Mouse (Mus musculus) hindbrain, embryonic 12.5 days (tissue): ENCODE data around the gene Yipf3. TPM values are rescaled to one million over a fixed set of nuclear protein-coding genes. Genes with fewer than 3 reads are reported as not detected.
A peak's percentile ranks its signal among the peaks of the same experiment; 100 is the strongest.

Experiments
- ATAC-seq: fragments of 200-750 bp; cut with Nextera tagmentation; 2 replicates; pipeline ENCODE4 v1.8.0; 2017; ENCODE audit warnings: moderate TSS enrichment; ENCODE audit not compliant: low FRiP score
- H3K27ac ChIP-seq: fragments of 300-500 bp; sonication (generic); 2 replicates; pipeline ENCODE4 v1.5.1; 2016; ENCODE audit warnings: mild to moderate bottlenecking
- H3K27me3 ChIP-seq: fragments of 300-500 bp; sonication (generic); 2 replicates; pipeline ENCODE4 v1.6.1; 2016; ENCODE audit warnings: mild to moderate bottlenecking
- H3K36me3 ChIP-seq: fragments of 300-500 bp; sonication (generic); 2 replicates; pipeline ENCODE4 v1.6.1; 2016; ENCODE audit warnings: mild to moderate bottlenecking
- H3K4me1 ChIP-seq: fragments of 300-500 bp; sonication (generic); 2 replicates; pipeline ENCODE4 v1.6.1; 2016
- H3K4me2 ChIP-seq: fragments of 300-500 bp; sonication (generic); replicated peaks from 2 replicates; pipeline ENCODE4 v1.6.1; 2016; ENCODE audit warnings: mild to moderate bottlenecking
- H3K4me3 ChIP-seq: fragments of 300-500 bp; sonication (generic); 2 replicates; pipeline ENCODE4 v1.5.1; 2016; ENCODE audit warnings: mild to moderate bottlenecking
- H3K9ac ChIP-seq: fragments of 300-500 bp; sonication (generic); 2 replicates; pipeline ENCODE4 v1.6.1; 2016; ENCODE audit warnings: mild to moderate bottlenecking, moderate library complexity
- H3K9me3 ChIP-seq: fragments of 300-500 bp; sonication (generic); replicated peaks from 2 replicates; pipeline ENCODE4 v1.6.1; 2016; ENCODE audit warnings: mild to moderate bottlenecking
- WGBS: fragments of 180-500 bp; shearing (Covaris S2); methylation state at CpG from one replicate; pipeline ENCODE4 v1.1.7; 2016; 5-methylcytosine and 5-hydroxymethylcytosine counted together
- microRNA counts: library from miRNA; unstranded; fragments of <30 nt; microRNA quantifications from one replicate; lab custom pipeline; 2017
- microRNA-seq: library from miRNA; unstranded; fragments of <30 nt; microRNA quantifications from one replicate; pipeline ENCODE4, GENCODE M21; 2017
- polyA plus RNA-seq: library from polyadenylated mRNA; unstranded; fragments of >200 nt; fragmentation: Nextera tagmentation; extraction: Ambion mirVana; gene quantifications from 2 replicates; pipeline ENCODE4 v1.2.1, GENCODE M21; 2016

The Yipf3 gene
- polyA plus RNA-seq, 1 experiment from 2014 or later, result 77.2 TPM

DNA sequence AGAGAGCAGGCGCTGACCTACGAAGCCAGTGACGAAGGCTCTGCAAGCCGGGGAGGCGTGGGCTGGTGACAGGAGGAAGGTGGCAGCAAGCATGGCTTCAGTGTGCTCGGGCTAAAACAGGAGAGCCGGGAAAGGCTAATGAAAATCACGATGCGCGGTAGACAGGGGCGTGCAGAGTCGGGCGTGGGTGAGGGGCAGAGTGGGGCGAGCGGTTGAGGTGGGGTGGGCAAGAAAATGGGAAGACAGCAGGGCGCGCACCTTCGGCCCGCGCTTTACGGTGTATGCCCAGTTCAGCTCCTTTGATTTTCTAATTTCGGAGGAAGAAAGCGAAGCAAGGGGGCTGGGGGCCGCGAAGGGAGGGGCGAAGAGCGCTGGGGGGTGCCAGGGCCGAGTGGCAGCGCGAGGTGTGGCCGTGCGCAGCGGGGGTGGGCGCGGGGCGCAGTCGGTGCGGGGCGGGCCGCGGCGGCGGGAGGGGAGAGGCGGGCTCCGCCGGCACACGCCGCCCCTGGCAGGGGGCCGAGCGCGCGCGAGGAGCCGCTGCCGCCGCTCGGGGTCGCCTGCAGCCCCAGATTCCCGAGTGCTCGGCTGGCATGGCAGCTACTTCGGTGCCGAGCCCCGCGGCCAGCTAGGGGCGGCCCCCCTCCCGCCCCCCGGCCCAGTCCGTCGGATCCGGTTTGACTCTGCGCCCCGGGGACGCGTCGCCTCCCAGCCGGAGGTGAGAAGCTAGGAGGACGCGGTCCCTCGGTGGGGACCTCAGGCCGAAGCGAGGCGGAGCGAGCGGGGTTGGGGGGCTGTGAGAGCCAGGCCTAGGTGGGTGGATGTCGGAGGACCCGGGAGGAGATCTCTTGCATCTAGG lies 49.7 kb downstream of the Yipf3 start, which contains the start of gene Dlk2:
TSS of gene Dlk2 (plus strand) at position 58 of the 856 bp plus-strand sequence.
- Histone ChIP-seq H3K4me1 (peaks cover 19% of the 10 kb centered on the region), H3K4me2 (peak within 1 kb of the TSS; percentile 97), H3K36me3 (no peaks in the 10 kb centered on the region), H3K27me3 (peaks cover 76% of the 10 kb centered on the region), H3K4me3 (peak within 1 kb of the TSS; percentile 66), H3K9ac (peak within 1 kb of the TSS; percentile 75), H3K27ac (no peak within 1 kb of the TSS), H3K9me3 (no peaks in the 10 kb centered on the region)
- ATAC-seq, result peak; percentile 57
- WGBS, result under 1% methylated on average over 56 of the region's 86 CpGs

DNA sequence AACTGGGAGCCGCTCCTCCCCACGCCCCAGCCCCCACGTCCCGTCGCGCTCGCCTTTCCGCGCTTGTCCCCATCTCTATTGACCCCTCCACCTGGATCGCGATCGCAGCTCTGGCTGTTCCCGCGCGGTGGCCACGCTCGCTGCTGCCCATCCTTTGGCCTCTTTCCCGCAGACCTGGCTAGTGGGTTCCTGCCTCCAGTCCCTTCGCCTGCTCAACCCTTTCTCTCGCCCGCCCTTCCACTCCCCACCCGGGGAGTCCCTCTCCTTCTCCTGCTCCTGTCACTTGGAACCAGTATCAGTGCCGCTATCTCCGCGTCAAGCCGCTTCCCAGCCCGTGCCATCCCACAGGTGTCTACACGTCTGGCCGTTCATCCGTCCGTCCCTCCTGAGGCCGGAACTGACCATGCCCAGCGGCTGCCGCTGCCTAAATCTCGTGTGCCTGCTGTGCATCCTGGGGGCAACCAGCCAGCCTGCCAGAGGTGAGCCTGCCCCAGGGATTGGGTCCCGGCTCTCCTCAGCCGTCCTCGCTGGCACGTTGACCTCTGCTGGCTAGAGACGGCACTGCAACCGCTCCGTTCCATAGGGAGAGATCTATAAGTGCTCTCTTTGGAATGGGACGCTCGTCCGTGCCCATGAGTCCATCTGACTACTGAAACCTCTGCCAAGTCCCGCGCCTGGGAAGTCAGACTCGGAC lies 50.5 kb downstream of the Yipf3 start:
- no peaks in the 10 kb centered on the region for H3K9me3 ChIP-seq
- H3K36me3 ChIP-seq, result 0 out of 2 replicates have a peak, but pooled peaks cover 1% of the 10 kb centered on the region
- H3K27ac ChIP-seq, result no peak overlapping the region
- peak overlapping the region; percentile 66 for H3K4me3 ChIP-seq
- H3K9ac ChIP-seq, result peak overlapping the region; percentile 75
- H3K4me1 ChIP-seq, result peaks cover 19% of the 10 kb centered on the region
- peaks cover 70% of the 10 kb centered on the region for H3K27me3 ChIP-seq
- ATAC-seq, result peak; percentile 77
- peak overlapping the region; percentile 97 for H3K4me2 ChIP-seq
- under 1% methylated on average over 48 of the region's 48 CpGs for WGBS

DNA sequence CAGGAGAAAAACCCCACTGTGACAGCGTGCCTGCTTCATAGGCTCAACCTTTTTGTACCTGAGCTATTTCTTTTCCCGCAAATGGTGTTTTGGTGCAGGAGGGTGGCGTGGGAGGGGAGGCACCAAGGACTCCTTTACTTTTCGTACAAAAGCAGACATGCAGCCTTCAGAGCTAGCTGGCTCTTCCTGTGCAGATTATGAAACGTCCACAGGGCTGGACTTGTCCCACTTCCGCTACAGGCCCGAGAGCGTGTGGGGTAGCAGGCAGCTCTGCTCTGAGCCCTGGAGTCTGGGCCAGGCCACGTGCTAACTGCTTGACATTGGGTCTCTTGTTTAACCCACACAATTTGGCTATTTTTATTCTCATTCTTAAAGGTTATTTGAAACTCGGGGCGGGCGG lies 54.0 kb downstream of the Yipf3 start:
- peaks cover 18% of the 10 kb centered on the region; the same call in 1 of the 2 replicates for H3K36me3 ChIP-seq
- H3K4me3 ChIP-seq, result no peak overlapping the region
- peaks cover 38% of the 10 kb centered on the region for H3K27me3 ChIP-seq
- 75% methylated on average over 12 of the region's 12 CpGs for WGBS
- H3K27ac ChIP-seq, result no peak overlapping the region
- no peaks in the 10 kb centered on the region for H3K9me3 ChIP-seq
- H3K9ac ChIP-seq, result no peak overlapping the region
- no peak for ATAC-seq
- H3K4me2 ChIP-seq, result no peak overlapping the region
- H3K4me1 ChIP-seq, result peaks cover 19% of the 10 kb centered on the region

MicroRNAs within 50 kb of the gene (microRNA counts, 519-probe panel; counts per million panel counts)
- microRNA mmu-miR-693-3p (lab: Ali Mortazavi, UCI) (470 counts per million, percentile 58 among the panel's probes with 10 or more counts), microRNA mmu-miR-693-5p (lab: Ali Mortazavi, UCI) (470 counts per million, percentile 58 among the panel's probes with 10 or more counts)

Small RNA genes lying within 50 kb of the gene (microRNA-seq; reads per million reads assigned to microRNA genes)
- 0.81 reads per million for gene Mir693

Other genes with a start within 250 kb of the Yipf3 start
- gene Vegfa, start 215.7 kb upstream of the Yipf3 start, polyA plus RNA-seq, result 4.0 and 4.7 TPM in 2 replicates
- gene Mrps18a, start 137.1 kb upstream of the Yipf3 start, polyA plus RNA-seq, result 120 and 130 TPM in 2 replicates
- 20.3 and 21.5 TPM in 2 replicates for gene Rsph9, start 103.9 kb upstream of the Yipf3 start, polyA plus RNA-seq
- gene Mad2l1bp, start 94.5 kb upstream of the Yipf3 start, polyA plus RNA-seq, result 27.6 and 30.6 TPM in 2 replicates
- 49.3 and 54.1 TPM in 2 replicates for gene Gtpbp2, start 87.0 kb upstream of the Yipf3 start, polyA plus RNA-seq
- gene Polh, start 45.4 kb upstream of the Yipf3 start, polyA plus RNA-seq, result 12.4 and 14.0 TPM in 2 replicates
- gene Xpo5, start 45.3 kb upstream of the Yipf3 start, polyA plus RNA-seq, result 57.6 and 58.3 TPM in 2 replicates
- gene Polr1c, start within 50 bp of the Yipf3 start, polyA plus RNA-seq, result 76.1 and 91.8 TPM in 2 replicates
- 3.9 and 4.1 TPM in 2 replicates for gene Lrrc73, start 5.5 kb downstream of the Yipf3 start, polyA plus RNA-seq
- 50.0 and 54.1 TPM in 2 replicates for gene Tjap1, start 34.9 kb downstream of the Yipf3 start, polyA plus RNA-seq
- 2.9 and 3.1 TPM in 2 replicates for gene Dlk2, start 49.3 kb downstream of the Yipf3 start, polyA plus RNA-seq
- 9.7 and 10.8 TPM in 2 replicates for gene Abcc10, start 80.3 kb downstream of the Yipf3 start, polyA plus RNA-seq
- gene Zfp318, start 135.7 kb downstream of the Yipf3 start, polyA plus RNA-seq, result 24.4 and 25.3 TPM in 2 replicates
- gene Crip3, start 180.8 kb downstream of the Yipf3 start, polyA plus RNA-seq, result 0.57 and 0.95 TPM in 2 replicates
- gene Slc22a7, start 190.4 kb downstream of the Yipf3 start, polyA plus RNA-seq, result not detected in 2 replicates
- 5.3 and 6.6 TPM in 2 replicates for gene Ttbk1, start 239.6 kb downstream of the Yipf3 start, polyA plus RNA-seq
- 35.3 and 35.5 TPM in 2 replicates for gene Dnph1, start 248.6 kb downstream of the Yipf3 start, polyA plus RNA-seq